Mouse (Mus musculus) spleen, postnatal 36 days (tissue): ENCODE measurements around the gene Ripk1.
A peak's percentile ranks its signal among the peaks of the same experiment; 100 is the strongest.
"Not testable (repeated sequence)": the region's sequence is repeated elsewhere in the genome, so short reads cannot be mapped to it uniquely, and the experiment has no call there.

Experiments used
- DNase-seq, 2 experiments: peaks; one replicate each; pipeline ENCODE4 v3.0.0; 2022; ENCODE audit warnings: low spot score in 2 of 2, mixed read lengths in 1 of 2

Gene Ripk1

DNA sequence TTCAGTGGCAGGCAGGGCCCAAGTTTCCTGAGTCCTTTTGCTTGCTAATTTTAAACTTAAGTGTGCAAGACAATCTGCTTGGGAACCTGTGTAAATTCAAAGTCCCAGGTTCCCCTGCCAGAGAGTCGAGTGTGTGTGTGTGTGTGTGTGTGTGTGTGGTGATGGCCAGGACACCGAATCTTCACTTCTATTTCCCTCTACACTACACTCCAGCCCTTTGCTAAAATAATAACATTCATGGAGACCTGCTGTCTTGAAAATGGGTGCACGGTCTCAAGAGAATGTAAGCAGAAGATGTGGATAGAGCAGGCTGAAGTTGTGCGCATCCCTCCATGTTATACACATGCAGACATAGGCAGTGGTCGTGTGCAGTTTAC is 35.9 kb downstream of the Ripk1 start:
- DNase-seq: no peak

DNA sequence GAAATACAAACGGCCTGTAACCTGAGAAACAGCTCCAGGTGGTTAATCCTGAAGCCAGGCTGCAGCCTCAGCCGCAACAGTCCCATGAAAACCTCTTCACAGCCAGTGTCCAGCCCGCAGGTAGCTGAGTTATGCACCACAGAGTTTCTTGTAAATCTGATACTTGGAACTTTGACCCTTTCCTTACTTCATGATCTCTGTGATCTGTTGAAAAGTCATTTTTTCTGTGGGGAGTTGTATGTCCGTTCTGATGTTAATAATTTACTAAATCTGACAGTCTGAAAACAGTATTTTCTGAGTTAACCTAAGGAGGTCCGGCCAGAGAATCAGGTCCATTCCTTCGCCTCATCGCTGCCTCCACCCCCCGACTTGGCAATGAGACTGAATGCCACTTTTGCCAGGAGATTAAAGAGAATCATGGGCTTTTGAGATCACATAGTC is 36.8 kb downstream of the Ripk1 start:
- DNase-seq: no peak

DNA sequence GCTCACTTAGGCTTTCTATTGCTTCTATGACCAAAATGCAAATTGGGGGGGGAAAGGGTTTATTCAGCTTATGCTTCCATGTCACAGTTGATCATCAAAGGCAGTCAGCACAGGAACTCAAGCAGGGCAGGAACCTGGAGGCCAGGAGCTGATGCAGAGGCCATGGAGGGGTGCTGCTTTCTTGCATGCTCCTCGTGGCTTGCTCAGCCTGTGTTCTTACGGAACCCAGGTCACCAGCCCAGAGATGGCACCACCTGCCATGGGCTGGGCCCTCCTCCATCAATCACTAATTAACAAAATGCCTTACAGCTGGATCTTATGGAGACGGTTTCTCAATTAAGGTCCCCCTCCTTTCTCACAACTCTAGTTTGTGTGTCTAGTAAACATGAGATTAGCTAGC is 37.9 kb downstream of the Ripk1 start:
- no peak for DNase-seq

DNA sequence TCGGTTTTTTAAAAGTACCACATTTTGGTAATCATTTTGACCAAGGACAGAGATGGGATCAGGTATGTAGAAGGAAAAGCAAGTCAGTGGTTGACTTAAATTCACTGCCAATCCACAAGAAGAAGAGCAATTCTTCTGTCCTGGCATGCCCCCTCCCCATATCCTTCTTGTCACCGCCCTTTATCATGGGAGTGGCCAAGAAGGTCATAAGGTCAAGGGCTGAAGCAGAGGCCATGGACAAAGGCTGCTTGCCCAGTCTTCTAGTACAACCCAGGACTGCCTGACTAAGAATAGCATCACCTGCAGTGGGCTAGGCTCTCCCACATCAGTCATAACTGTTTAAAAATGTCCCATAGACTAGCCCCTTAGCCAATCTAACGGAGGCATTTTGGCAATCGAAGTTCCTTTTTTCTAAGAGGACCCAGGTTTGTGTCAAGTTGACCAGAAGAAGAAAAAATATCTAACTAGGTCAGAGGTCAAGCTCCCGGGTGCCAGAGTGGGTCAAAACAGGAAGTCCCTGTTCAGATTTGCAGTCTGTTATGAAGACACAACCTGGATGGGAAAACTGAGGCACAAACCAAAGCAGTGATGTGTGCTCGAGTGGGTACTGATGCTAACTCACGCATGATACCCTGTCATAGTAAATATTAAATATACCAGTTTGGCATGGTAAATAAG is 41.7 kb downstream of the Ripk1 start:
- no peak for DNase-seq

DNA sequence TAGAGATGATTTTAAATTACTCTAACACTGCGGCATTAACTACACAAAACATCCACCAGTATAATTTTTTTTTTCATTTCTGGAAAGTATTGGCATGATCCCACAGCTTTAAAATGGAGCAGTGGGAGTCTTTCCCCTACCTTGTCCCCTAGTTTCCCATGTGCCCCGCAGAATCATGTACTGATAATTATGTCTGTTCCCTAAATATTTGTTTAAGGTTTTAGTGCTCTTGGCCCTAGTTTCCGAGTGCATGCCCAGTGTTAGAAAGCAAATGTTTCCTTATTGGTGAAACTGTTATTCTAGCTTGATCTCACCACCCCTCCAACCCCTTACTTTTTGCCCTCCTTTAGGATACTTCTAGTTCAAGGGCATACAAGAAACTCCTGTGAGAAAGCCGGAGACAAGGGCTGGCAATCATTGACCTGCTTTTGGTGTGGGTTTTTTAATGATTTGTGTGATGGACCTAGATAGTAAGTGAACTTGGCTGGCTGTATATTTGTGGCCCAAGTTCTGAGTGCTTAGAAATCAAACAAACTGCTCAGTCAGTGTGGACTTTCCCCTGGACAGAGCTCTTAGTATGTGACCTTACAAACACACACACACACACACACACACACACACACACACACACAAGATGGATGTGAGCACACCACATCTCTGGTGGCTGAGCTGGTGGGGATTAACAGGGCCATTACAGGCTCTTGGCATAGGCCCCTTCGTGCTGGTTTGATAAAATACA is 43.5 kb downstream of the Ripk1 start:
- DNase-seq: no peak

DNA sequence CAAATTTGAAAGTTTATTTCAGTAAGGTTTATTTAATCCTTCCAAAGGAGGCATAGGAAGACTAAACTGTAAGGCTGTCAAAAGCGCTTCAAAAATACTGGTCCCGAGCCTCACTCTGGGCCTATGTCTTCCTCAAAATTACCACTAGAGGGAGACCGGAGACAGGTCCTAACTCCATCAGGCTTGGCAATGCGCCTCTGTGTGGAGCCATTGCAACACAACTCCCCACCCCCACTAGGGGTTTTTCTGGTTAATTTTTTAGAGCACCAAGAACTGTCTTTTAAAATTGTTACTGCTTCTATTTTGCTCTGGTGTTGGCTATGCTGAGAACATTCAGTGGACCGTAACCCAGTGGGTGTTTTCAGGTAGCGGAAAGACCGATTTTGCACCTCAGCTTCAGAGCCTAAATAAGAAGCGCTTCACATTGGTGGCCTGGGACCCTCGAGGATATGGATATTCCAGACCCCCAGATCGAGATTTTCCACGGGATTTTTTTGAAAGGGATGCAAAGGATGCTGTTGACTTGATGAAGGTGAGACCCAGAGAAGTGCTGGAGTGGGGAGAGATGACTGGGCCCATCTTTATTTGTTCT is 44.4 kb downstream of the Ripk1 start:
- DNase-seq: peak; percentile 67 to 71

DNA sequence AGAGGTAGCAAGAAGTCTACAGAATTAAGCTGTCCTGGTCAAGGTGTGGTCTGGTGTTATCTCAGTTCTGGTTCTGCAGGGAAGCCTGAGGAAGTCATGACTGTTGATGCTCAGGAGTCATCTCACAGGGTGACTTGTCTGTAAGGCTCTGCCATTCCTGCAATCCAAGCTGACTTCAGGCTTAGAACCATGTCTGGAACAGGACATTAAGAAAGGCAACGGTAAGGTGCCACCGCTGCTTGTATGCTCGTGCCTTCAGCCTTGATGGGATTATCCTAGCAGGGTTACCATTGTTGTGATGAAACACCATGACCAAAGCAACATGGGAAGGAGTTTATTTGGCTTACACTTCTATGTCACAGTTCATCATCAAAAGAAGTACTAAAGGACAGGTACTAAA is 45.4 kb downstream of the Ripk1 start:
- DNase-seq: no peak

DNA sequence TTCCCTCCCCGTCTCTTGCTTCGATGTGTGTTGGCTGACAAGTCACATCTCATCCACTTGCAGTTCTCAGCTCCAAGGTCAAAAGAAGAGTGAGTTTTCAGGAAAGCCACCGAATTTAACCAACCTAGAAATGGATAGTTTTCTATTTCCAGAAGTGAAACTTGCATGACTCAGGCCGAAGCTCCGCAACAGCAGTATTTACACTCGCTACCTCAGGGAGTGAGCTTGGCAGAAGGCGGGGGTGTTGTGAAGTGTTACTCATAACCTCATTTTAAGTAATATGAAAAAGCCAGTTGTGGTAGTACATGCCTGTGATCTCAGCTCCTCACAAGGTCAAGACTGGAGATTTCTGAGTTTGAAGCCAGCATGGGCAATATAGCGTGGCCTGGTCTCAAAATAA is 48.3 kb downstream of the Ripk1 start:
- DNase-seq: peak in 1 of 2 experiments; percentile 14

DNA sequence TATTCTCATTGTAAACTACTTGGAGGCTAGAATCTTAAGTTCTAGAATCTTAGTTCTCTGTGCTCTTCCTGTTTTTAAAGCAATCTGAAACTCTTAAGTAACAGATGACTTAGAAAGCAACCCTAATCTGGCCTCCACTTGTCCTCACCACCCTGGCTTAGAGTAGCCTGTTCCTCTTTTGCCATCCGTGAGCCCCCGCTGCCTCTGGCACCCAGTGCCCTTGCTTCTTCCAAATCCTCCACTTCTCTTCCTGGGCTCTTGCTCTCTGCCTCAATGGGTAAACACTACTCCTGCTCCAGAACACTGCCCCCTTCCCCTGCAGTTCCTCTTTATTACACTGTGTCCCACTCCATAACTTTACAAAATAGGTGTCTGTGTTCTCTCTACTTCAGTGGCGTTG is 49.5 kb downstream of the Ripk1 start:
- DNase-seq: peak; percentile 21 to 44

DNA sequence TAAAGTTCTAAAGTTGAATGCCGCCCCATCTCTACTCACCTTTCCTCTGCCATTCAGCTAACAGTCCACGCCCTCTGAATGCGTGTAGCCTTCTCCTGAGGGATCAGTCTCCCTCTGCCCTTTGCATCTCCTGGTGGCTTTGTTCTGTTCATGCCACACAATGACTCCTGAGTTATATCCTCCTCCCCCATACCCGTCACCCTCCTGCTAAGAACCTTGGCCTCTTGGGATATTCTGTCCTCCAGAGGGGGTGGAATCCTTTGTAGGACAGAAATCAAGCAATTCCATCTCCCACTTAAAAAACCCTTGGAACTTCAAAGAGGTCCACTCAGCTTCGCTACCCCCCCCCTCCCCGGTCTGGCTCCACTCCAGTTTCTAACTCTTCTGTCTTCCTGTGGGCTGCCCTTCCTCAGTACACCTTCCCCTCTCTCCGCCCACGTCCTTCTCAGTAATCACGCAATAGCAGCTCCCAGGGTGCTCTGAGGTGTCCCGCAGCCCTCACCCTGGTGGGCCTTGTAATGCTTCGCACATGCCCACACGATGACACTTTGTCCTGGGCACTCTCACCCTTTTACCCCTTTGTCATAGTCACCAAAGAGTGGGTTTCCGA is 51.6 kb downstream of the Ripk1 start:
- no peak for DNase-seq

DNA sequence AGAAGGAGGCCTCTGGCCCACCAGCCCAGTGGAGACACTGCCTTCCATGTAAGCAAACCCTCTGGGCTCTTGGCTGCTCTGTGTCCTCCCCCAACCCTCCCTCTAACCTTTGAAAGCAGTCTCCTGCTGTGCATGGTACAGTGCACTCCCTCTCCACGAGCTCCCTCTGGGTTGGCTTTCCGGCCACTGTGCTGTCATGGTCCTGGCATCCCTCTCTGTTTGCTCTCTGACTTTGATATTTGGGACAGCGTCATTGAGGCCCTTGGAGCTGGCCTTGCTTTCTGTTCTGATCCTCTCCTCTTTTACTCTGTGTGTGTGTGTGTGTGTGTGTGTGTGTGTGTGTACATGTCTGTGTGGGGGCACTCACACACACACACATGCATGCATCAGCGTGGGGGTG is 52.2 kb downstream of the Ripk1 start:
- DNase-seq: no peak

DNA sequence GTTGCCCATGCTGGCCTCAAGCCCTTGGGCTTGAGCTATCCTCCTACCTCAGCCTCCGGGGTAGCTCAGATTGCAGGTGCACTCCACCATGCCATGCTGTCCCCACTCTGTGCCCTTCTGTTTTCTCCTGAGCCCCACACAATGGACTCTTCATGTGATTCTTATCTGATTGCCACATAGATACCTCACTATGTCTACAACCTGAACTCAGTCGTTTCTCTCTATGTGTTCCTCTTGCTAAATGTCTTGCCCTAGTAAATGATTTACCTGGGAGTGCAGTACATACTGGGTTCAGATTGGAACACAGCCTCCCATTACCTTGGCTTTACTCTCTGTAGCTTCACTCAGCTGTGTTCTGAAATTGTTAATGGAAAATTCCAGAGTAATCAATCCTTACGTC is 52.8 kb downstream of the Ripk1 start:
- no peak for DNase-seq

DNA sequence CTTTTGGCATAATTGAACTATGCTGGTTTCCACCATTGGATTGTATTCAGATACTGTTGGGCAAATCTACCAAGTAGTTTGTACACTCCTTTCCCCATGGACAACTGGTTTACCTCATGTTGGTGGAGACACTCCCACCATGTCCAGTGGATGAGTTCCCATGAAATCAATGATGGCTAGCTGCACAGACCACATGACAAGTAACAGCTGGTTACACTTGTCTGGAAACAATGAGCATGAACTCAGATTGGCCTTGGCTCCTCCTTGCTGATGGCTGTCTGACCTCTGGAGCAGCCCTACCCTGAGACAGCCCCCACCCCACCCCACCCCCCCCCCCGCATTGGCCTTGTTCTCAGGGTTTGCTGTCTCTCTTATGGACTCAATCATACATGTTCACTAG is 55.1 kb downstream of the Ripk1 start:
- DNase-seq: no peak

DNA sequence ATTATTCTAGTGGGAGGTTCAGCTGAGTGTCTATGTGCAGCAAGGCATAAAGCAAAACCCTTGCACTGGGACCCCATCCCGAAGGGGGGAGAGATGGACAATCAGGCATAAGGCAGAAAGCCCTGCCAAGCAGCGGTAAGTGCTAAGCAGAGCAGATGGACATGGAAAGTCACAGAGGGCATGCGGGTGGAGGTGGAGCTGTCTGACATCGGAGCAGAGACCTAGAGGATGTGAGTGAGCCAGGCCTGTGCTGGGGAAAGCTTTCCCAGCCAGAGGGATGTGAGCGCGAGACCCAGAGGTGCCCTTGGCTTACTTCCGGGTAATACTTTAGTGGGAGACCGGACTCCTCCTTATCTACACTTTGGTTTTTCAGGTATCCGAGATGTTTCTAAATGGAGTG is 57.9 kb downstream of the Ripk1 start:
- no peak for DNase-seq

DNA sequence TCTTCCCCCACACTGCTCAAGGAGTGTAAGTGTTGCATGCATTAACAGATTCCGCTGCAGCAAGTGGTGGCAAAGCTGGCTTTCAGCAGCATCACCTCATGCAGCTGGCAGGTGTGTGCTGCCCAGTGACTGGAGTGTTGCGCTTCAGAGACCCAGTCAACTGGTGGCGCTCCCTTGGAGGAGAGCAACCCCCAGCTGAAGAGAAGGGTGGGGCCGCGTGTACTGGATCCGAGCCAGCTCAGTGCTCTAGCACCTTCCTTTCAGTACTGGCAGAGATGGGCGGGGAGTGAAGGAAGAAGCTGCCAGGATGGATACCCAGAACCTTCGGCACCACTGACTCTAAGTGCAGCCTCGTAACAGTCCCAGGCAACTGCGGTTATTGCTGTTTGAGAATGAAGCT is 60.3 kb downstream of the Ripk1 start:
- no peak for DNase-seq

DNA sequence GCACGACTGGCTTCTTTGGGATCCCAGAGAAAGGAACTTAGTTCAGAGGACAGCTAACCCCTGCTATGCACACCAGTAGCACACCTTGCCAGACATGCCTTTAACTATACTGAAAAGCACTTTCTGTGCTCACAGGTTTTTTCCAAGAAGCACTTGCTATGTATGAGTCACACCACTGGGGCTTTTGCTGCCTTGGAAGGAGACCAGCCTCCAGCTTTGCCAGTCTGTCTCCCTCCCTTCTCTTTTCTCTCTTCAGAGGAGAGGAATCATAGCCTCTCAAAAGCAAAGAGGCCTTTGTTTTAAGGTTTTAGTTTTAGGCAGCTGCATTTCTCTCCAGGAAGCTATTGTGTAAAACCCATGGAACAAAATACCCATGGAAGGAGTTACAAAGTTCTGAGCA is 64.2 kb downstream of the Ripk1 start:
- no peak for DNase-seq

DNA sequence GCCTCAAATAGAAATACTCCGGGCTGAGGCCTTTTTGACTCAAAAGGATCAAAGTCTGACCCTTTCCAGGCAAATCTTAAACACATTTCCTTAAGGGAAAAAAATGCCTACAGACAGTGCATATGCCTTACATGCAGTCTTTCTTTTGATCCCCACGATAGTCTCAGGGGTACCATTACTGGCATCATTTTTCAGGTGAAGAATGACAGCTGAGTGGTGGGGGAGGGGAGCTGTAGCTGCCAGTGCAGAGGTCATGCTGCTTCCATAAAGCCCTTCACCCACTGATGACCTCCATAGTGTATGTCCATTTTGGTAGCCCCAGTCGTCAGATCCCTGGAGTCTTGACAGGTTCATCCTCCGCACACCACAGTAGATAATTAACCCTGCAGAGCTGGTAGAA is 68.1 kb downstream of the Ripk1 start:
- DNase-seq: no peak

DNA sequence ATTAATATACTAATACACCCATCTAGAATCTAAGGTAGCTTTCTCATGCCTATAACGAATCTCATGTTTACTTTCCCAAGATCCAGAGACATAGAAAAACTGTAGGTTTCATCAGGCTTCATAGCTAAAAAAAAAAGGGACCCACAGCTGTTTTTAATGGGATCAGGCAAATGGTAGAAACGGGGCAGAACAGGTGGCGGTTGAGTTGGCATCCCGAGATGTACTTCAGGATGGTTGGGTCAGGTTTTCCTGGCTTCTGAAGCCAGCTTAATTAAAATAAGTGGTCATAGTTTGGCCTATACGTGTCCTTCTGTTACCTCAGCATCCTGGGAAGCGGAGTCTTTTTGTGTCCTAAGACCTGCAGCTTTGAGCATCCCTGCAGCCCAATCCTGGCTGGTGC is 69.7 kb downstream of the Ripk1 start:
- no peak for DNase-seq

DNA sequence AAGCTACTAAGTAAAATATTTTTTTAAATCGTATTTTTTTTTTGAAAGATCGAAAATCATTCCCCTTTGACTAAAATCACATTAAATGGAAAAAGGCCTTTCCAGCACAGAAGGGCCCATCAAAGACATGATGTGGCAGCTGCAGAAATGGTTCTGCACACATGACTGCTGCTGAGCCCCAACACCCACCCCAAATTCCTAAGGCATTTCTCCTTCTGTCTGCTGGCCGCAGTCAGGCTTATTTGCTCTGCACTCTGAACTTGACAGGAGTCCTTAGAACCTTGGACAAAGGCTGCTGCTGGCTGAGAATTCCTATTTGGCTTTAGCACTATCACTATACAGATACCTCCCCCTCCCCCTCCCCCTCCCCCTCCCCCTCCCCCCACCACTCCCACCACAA is 70.7 kb downstream of the Ripk1 start:
- DNase-seq: no peak

DNA sequence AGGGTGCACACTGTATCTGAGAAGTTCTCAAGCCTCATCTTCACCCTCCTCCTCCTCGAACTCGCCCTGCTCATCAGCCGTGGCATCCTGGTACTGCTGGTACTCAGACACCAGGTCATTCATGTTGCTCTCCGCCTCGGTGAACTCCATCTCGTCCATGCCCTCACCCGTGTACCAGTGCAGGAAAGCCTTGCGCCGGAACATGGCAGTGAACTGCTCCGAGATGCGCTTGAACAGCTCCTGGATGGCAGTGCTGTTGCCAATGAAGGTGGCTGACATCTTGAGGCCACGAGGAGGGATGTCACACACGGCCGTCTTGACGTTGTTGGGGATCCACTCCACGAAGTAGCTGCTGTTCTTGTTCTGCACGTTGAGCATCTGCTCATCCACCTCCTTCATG is 72.3 kb downstream of the Ripk1 start:
- not testable (repeated sequence) for DNase-seq

DNA sequence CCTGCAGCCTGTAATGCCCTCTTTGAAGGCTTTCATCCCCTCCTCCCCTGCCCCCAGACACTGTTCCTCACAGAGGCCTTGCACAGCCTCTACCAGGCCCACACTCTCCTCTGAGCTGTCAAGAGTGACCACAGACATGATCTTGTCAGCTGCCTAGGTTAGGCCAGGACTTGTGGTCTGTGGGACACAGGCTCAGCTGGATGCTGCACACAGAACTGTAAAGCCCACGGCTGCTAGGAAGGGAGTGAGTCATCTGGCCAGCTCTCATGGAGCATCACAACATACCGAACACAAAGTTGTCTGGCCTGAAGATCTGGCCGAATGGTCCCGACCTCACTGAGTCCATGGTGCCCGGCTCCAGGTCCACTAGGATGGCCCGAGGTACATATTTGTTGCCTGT is 73.7 kb downstream of the Ripk1 start:
- not testable (repeated sequence) for DNase-seq

DNA sequence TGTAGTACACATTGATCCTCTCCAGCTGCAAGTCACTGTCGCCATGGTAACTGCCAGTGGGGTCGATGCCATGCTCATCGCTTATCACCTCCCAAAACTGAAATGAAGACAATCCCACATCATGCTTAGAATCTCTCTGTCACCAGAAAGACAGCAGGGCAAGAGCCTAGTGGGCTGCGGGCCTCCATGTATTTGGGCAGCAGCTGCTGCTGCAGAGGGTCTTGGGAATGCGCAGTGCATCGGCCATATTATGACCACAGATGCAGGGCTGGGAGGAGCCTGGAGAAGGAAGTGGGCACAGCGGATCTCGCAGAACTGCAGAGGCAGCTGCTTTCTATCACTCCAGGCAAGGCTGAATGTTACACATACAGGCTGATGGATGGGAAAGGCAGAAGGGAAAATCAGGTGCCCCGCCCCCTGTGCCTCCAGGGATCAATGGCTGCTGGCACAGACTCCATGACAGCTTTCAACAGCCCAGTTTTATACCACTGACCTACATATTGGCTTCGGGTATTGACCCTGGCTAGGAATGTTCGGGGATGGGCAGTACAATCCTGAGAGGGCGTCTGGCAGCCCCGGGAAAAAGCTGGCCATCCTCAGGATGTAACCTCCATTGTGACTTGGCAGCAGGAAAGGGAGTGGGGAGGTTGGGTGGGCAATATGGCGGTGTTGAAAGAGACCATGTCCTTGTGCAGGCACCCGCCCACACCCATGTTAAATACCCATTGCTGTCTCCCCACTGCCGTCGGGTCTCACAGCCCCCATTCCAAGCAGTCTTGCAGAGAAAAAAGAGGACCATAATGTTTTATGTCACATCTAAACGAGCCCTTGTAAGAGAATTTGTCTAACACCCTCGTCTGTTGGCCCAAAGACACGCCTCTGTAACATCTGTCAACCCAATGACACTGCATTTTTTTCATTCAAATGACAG is 74.7 kb downstream of the Ripk1 start:
- peak in 1 of 2 experiments; percentile 19 for DNase-seq
